Mouse (Mus musculus) kidney, adult 10 weeks (tissue): Measurements from ENCODE around the gene Tspear. TPM values are rescaled to one million over a fixed set of nuclear protein-coding genes. Genes with fewer than 3 reads are reported as not detected.

Source experiments
- polyA plus RNA-seq: library from polyadenylated mRNA; stranded (reverse); fragments of 350-450 nt; fragmentation: Illumina TruSeq; extraction: RNeasy Lipid Tissue Mini Kit (QIAGEN cat#74804); gene quantifications from one replicate; pipeline ENCODE4 v1.2.3, GENCODE M21; 2014; ENCODE audit warnings: low read depth, low replicate concordance

Gene Tspear
- polyA plus RNA-seq = not detected

DNA sequence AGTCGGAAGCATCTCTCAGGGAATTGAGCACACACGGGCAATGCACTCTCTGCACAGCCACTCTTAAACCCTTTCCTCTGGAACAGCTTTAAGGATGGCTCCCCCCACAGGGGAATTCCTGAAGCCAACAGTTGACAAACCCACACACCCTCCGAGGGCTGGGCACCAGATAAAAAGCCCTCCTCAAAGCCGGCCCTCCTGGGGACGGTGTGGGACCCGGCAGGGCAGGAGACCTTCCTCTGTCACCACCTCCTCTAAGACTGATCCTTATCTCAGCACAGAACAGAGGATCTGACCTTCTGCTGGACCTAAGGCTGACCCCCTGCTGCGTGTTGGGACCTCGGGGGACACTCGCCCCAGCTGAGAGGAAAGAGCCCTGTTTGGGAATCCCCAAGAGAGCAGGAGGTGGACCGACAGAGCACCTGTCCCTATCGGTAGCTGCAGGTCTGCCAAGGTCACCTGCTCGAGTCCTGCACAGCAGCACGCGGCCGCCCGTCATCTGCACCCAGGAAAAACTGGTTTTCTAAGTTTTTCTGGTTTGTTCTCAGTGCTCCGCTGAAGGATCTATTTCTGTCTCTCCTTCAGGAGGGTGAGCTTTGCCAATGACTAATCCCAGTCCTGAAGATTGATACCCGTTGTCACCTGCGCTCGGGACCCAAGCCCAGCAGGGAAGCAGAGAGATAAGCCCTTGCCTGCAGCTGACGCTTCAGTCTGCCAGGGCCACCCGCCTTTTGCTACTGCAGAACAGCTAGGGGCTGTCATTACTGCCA lies at the start of gene Tspear:
Gene Tspear, plus strand, starts transcription at position 675 of the 770 bp plus-strand sequence.

DNA sequence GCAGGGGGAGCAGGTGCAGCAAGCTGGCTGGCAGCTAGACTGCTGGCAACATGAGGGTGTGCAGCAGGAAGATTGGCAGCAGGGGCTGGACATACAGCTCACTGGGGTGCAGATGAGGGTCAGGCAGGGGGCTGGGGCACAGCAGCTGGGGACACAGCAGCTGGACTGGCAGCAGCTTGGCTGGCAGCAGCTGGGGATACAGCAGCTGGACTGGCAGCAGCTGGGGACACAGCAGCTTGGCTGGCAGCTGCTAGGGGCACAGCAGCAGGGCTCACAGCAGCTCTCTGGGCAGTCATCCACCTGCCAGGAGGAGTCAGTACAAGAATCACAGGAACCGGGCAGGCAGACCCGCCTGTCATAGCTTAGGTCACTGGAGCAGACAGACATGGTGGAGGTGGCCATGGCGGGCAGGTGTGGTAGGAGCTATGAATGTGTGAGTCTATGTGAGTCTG lies 4.0 kb downstream of the Tspear start, which contains the start of gene Gm19402:
Gene Gm19402, minus strand, starts transcription at position 402 of the 452 bp plus-strand sequence.

DNA sequence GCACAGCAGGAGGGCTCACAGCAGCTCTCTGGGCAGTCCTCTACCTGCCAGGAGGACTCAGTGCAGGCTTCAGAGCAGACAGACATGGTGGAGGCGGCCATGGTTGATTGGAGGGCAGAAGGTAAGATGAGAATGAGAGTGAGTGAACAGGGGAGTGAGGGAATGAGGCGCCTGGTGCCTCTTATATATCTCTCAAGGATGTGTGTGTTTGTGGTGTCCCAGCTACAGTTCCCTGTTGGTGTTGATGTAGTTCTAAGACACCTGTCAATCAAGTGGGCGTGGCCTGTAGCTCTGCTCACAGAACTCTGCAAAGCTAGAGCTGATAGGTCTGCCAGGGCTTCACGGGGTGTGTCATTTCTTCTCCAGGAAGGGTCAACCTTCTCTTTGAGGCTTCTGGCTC lies 10.8 kb downstream of the Tspear start, which contains the start of gene Gm9508:
Gene Gm9508, minus strand, starts transcription at position 101 of the 400 bp plus-strand sequence.

DNA sequence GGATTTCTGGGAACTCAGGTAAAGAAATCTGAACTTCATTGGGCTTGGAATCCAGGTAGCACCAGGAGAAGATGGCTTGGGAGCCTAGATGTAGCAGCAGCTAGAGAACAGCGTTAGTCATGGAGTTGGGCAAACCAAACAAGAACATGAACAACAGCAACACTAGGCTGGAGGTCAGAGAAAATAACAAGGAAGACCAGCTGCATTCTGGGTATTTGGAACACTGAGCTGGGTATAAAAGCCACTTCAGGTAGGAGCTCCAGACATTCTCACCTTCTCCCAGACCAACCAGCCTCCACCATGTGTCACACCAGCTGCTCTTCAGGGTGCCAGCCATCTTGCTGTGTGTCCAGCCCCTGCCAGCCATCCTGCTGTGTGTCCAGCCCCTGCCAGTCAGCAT lies 20.0 kb downstream of the Tspear start, which contains the start of gene Gm10272:
Gene Gm10272, plus strand, starts transcription at position 301 of the 400 bp plus-strand sequence.

DNA sequence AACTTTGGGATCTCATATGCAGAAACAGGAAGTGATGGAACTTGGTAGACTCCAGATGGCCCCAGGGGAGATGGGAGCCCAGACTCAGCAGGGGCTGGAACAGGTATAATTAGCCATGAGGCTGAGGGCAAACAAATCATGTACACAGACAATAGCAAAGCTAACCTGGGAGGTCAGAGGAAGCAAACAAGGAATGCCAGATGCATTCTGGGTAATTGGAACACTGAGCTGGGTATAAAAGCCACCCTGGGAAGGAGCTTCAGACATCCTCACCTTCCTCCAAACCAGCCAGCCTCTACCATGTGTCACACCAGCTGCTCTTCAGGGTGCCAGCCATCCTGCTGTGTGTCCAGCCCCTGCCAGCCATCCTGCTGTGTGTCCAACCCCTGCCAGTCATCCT lies 24.8 kb downstream of the Tspear start, which contains the start of gene Gm10024:
Gene Gm10024, plus strand, starts transcription at position 301 of the 400 bp plus-strand sequence.

DNA sequence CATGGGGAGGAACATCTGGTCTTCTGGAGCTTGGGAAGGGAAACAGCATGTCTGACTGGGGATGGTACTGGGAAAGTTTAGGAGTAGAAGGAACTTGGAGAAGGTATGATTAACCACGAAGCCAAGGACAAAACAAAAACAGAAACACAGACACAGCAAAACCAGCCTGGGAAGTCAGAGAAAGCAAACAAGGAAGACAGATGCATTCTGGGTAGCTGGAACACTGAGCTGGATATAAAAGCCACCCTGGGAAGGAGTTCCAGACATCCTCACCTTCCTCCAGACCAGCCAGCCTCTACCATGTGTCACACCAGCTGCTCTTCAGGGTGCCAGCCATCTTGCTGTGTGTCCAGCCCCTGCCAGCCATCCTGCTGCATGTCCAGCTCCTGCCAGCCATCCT lies 29.1 kb downstream of the Tspear start, which contains the start of gene Gm10142:
Gene Gm10142, plus strand, starts transcription at position 301 of the 400 bp plus-strand sequence.

DNA sequence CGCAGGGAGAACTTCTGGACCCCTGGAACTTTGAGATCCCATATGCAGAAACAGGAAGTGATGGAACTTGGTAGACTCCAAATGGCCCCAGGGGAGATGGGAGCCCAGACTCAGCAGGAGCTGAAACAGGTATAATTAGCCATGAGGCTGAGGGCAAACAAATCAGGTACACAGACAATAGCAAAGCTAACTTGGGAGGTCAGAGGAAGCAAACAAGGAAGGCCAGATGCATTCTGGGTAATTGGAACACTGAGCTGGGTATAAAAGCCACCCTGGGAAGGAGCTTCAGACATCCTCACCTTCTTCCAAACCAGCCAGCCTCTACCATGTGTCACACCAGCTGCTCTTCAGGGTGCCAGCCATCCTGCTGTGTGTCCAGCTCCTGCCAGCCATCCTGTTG lies 33.9 kb downstream of the Tspear start, which contains the start of gene Krtap12-1:
Gene Krtap12-1, plus strand, starts transcription at position 301 of the 400 bp plus-strand sequence.

DNA sequence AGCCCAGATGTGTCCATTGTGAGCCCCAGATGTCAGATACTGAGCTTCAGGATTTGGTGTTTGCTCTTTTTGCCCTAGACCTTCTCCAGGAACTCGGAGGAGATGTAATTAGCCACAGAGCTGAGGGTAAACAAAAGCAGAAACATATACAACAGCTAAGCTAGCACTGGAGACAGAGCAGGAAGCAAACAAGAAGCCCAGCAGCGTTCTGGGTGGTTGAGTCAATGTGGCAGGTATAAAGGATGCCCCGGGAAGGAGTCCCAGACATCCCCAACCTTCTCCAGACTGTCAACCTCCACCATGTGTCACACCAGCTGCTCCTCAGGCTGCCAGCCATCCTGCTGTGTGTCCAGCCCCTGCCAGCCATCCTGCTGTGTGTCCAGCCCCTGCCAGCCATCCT lies 39.8 kb downstream of the Tspear start, which contains the start of gene Gm10100:
Gene Gm10100, plus strand, starts transcription at position 301 of the 400 bp plus-strand sequence.

DNA sequence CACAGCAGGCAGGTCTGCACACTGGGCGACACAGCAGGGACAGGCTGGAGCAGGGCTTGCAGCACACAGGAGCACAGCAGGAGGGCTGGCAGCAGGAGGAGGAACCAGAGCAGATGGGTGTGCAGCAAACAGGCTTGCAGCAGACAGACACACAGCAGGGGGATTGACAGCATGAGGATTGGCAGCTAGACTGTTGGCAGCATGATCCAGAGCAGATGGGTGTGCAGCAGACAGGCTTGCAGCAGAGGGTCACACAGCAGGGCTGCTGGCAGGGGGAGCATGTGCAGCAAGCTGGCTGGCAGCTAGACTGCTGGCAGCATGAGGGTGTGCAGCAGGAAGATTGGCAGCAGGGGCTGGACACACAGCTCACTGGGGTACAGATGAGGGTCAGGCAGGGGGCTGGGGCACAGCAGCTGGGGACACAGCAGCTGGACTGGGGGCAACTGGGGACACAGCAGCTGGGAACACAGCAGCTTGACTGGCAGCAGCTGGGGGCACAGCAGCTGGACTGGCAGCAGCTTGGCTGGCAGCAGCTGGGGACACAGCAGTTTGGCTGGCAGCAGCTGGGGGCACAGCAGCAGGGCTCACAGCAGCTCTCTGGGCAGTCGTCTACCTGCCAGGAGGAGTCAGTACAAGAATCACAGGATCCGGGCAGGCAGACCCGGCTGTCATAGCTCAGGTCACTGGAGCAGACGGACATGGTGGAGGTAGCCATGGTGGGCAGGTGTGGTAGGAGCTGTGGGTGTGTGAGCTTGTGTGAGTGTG lies 55.7 kb downstream of the Tspear start, which contains the start of gene Gm18596:
Gene Gm18596, minus strand, starts transcription at position 715 of the 765 bp plus-strand sequence.

DNA sequence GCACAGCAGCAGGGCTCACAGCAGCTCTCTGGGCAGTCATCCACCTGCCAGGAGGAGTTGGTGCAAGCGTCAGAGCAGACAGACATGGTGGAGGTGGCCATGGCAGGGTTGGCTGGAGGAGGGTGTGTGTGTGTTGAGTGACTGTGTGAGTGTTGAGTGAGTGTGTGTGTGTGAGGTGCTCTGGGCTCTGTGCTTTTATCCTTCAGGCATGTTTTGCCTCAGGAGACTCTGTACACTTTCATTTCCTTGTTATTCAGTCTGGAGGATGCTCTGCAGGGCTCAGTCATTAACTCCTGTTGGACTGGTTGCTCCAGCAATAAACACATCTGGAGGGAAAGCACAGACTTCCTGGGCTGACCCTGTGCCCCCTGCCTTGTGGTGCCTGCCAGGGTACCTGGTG lies 64.9 kb downstream of the Tspear start, which contains the start of gene Gm9736:
Gene Gm9736, minus strand, starts transcription at position 101 of the 400 bp plus-strand sequence.

DNA sequence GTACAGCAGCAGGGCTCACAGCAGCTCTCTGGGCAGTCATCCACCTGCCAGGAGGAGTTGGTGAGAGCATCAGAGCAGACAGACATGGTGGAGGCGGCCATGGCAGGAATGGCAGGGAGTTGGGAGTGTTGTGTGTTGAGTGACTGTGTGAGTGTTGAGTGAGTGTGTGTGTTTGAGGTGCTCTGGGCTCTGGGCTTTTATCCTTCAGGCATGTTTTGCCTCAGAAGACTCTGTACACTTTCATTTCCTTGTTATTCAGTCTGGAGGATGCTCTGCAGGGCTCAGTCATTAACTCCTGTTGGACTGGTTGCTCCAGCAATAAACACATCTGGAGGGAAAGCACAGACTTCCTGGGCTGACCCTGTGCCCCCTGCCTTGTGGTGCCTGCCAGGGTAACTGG lies 73.2 kb downstream of the Tspear start, which contains the start of gene Gm3233:
Gene Gm3233, minus strand, starts transcription at position 101 of the 400 bp plus-strand sequence.

DNA sequence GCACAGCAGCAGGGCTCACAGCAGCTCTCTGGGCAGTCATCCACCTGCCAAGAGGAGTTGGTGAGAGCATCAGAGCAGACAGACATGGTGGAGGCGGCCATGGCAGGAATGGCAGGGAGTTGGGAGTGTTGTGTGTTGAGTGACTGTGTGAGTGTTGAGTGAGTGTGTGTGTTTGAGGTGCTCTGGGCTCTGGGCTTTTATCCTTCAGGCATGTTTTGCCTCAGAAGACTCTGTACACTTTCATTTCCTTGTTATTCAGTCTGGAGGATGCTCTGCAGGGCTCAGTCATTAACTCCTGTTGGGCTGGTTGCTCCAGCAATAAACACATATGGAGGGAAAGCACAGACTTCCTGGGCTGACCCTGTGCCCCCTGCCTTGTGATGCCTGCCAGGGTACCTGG lies 84.9 kb downstream of the Tspear start, which contains the start of gene Gm3238:
Gene Gm3238, minus strand, starts transcription at position 101 of the 400 bp plus-strand sequence.

DNA sequence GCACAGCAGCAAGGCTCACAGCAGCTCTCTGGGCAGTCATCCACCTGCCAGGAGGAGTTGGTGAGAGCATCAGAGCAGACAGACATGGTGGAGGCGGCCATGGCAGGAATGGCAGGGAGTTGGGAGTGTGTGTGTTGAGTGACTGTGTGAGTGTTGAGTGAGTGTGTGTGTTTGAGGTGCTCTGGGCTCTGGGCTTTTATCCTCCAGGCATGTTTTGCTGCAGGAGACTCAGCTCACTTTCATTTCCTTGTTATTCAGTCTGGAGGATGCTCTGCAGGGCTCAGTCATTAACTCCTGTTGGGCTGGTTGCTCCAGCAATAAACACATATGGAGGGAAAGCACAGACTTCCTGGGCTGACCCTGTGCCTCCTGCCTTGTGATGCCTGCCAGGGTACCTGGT lies 90.5 kb downstream of the Tspear start, which contains the start of gene Gm7138:
Gene Gm7138, minus strand, starts transcription at position 101 of the 400 bp plus-strand sequence.

DNA sequence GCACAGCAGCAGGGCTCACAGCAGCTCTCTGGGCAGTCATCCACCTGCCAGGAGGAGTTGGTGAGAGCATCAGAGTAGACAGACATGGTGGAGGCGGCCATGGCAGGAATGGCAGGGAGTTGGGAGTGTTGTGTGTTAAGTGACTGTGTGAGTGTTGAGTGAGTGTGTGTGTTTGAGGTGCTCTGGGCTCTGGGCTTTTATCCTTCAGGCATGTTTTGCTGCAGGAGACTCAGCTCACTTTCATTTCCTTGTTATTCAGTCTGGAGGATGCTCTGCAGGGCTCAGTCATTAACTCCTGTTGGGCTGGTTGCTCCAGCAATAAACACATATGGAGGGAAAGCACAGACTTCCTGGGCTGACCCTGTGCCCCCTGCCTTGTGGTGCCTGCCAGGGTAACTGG lies 96.1 kb downstream of the Tspear start, which contains the start of gene Gm3250:
Gene Gm3250, minus strand, starts transcription at position 101 of the 400 bp plus-strand sequence.

DNA sequence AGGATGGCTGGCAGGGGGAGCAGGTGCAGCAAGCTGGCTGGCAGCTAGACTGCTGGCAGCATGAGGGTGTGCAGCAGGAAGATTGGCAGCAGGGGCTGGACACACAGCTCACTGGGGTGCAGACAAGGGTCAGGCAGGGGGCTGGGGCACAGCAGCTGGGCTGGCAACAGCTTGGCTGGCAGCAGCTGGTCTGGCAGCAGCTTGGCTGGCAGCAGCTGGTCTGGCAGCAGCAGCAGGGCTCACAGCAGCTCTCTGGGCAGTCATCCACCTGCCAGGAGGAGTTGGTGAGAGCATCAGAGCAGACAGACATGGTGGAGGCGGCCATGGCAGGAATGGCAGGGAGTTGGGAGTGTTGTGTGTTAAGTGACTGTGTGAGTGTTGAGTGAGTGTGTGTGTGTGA lies 101.5 kb downstream of the Tspear start, which contains the start of gene Gm7137:
Gene Gm7137, minus strand, starts transcription at position 325 of the 400 bp plus-strand sequence.

DNA sequence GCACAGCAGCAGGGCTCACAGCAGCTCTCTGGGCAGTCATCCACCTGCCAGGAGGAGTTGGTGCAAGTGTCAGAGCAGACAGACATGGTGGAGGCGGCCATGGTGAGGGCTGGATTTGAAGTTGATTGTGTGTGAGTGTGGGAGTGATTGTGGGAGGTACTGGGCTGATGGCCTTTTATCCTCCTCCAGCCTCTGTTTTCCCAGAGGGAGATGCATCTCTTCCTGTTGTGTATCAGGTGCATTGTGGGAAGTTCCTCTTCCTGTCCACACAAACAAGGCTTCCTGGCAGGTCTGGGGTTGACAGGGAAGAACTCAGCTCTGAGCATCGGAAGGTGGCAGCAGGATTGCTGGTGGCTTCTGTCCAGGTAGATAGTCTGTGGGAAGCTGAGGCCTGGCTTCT lies 108.6 kb downstream of the Tspear start, which contains the start of gene Gm9639:
Gene Gm9639, minus strand, starts transcription at position 101 of the 400 bp plus-strand sequence.

DNA sequence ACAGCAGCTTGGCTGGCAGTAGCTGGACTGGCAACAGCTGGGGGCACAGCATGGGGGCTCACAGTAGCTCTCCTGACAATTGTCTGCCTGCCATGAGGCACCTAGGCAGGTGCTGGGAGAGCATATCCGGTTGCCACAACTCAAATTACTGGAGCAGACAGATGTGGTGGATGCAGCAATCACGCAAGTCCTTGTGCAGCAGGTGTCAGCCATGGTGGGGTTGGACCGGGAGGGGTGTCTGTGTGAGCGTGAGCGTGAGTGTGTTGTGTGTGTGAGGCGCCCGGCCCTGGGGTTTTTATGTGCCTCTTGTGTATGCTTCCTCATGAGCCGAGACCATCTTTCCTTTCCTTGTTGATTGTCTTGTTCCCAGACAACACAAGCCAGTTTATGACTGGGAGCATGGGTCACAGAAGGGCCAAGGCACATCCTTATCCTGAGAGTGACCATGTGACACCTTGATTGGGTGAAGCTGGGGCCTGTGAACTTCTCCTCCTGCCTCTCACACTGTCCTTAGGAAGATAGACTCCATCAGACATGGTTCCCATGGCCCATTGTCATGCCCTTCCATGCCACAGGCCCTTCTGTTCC lies 112.6 kb downstream of the Tspear start, which contains the start of gene Gm19668:
Gene Gm19668, minus strand, starts transcription at position 213 of the 588 bp plus-strand sequence.

DNA sequence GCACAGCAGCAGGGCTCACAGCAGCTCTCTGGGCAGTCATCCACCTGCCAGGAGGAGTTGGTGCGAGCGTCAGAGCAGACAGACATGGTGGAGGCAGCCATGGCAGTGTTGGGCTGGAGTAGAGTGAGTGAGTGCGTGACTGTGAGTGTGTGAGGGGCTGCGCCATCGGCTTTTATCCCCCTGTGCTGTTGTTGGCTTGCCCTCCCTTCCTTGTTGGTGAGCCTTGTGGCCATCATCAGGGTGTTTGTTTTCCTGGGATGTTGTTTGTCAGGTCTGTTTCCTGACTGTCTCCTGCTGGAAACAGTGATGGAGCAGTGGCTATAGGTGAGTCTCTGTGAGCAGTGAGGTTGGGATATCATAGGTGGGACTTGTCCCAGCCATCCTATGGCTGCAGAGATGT lies 125.4 kb downstream of the Tspear start, which contains the start of gene Gm9507:
Gene Gm9507, minus strand, starts transcription at position 101 of the 400 bp plus-strand sequence.

DNA sequence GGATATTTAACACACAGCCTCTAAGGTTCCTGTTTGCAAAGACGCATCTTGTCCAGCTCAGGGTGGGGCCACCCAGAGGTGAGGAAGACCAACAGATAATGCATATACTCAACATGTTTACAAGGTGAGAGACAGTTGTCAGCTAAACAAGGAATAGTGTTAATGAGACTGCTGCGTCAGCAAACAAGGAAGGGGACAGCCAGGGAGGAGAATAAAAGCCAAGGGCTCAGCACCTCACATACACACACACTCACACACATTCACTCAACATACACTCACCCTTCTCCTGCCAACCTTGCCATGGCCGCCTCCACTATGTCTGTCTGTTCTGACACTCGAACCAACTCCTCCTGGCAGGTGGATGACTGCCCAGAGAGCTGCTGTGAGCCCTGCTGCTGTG lies 128.0 kb downstream of the Tspear start, which contains the start of gene Gm2696:
Gene Gm2696, plus strand, starts transcription at position 301 of the 400 bp plus-strand sequence.

DNA sequence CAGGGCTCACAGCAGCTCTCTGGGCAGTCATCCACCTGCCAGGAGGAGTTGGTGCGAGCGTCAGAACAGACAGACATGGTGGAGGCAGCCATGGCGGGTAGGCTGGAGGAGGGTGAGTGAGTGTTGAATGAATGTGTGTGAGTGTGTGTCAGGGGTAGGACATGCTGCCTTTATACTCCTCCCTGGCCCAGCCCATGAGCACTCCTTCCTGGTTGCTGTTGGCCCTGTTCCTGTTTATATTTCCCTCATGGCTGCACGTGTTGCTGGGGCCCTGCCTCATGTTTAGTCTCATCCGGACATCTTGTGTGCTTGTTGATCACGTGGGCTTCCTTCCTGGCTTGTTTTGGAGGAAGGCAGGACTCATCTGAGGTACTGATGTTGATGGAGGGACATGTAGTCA lies 140.6 kb downstream of the Tspear start, which contains the start of gene Krtap10-4:
Gene Krtap10-4, minus strand, starts transcription at position 145 of the 400 bp plus-strand sequence.

DNA sequence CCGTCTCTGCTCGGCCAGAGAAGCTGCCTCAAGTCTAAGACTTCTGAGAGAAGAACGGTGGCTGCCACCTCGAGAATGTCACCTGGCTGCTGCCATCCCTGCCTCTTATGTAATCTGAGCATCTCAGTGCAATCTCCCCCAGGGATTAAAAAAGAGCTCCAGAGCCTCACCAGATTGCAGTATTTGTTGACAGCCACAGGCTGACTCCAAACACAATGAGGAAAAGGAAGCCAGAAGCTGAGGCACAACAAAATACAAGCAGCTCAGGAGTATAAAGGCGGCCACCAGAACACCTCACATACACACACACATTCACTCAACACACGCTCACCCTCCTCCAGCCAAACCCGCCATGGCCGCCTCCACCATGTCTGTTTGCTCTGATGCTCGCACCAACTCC lies 149.3 kb downstream of the Tspear start, which contains the start of gene Krtap10-10:
Gene Krtap10-10, plus strand, starts transcription at position 301 of the 400 bp plus-strand sequence.

